Mouse (Mus musculus) bone marrow macrophage, adult 2 months (primary cell): ENCODE results near the gene Olfr765. TPM values are rescaled to one million over a fixed set of nuclear protein-coding genes. Genes with fewer than 3 reads are reported as not detected.
"Not testable (repeated sequence)": the region's sequence is repeated elsewhere in the genome, so short reads cannot be mapped to it uniquely, and the experiment has no call there.

Experiments
- H3K27ac ChIP-seq: 2 replicates; pipeline ENCODE4 v1.5.1; 2012; ENCODE audit warnings: low read depth, low read length; ENCODE audit not compliant: insufficient read depth
- H3K4me1 ChIP-seq: 2 replicates; pipeline ENCODE4 v1.6.1; 2012; ENCODE audit warnings: low read length; ENCODE audit not compliant: control insufficient read depth, insufficient read depth
- H3K4me3 ChIP-seq: 2 replicates; pipeline ENCODE4 v1.5.1; 2012; ENCODE audit warnings: mild to moderate bottlenecking, low read length, moderate library complexity; ENCODE audit not compliant: insufficient read depth
- CTCF ChIP-seq: IDR thresholded peaks from 2 replicates; pipeline ENCODE4 v1.5.1; 2012; ENCODE audit warnings: low read depth, mild to moderate bottlenecking, low read length, moderate library complexity
- POLR2A ChIP-seq: IDR thresholded peaks from 2 replicates; pipeline ENCODE4 v1.6.1; 2012; ENCODE audit warnings: mild to moderate bottlenecking, low read depth, low read length, borderline replicate concordance
- polyA plus RNA-seq: library from polyadenylated mRNA; stranded (reverse); fragments of >200 nt; gene quantifications from 2 replicates; pipeline ENCODE4 v1.2.4, GENCODE M21; 2012; ENCODE audit not compliant: missing spikeins, insufficient read depth, insufficient read length

Gene Olfr765
- polyA plus RNA-seq = not detected in 2 replicates

DNA sequence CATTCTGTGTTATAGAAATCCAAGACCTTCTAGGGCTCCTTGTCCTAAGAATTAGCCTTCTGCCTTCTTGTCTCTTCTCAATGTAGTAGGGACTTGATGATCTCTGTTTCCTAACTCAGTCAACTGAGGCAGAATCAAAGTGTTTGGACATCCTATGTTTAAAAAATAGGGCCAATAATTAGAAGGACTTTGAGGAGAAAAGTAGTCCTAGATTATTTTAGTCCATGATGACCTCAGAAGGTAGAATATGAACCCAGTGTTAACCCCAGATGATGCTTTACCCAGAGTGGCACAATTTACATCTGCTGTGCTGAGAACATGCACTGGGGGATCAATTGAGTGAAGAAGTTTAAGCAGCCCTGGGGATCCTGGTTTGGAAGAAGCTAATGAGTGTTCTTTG lies at the start of gene Olfr765:
Gene Olfr765 (minus strand): TSS at position 101 of the 400 bp plus-strand sequence.
- H3K4me1 ChIP-seq, H3K4me3 ChIP-seq, H3K27ac ChIP-seq: not testable (repeated sequence)

DNA sequence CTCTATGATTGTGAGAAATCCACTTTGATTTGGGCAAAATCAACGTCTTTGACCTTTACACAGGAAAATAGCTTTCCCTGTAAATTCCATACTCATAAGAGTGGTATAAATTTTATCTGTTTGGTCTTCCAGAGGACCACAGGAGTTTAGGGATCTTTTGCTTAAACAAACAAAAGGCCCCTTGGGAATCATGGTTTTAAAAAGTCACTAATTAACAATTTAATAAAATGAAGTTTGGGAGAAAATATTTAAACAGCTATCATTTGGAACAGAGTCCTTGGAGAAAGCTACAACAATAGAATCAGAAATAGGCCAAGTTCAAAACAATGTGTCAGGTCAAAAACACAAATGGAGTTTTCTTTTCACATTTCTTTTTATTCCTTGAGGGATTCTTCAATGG lies 49.5 kb upstream of the Olfr765 start, which contains the start of gene Olfr768:
Gene Olfr768 (minus strand): TSS at position 101 of the 400 bp plus-strand sequence.
- Histone ChIP-seq H3K4me3 (no peak within 1 kb of the TSS), H3K27ac (no peak within 1 kb of the TSS), H3K4me1 (no peaks in the 10 kb centered on the region)
- TF ChIP-seq CTCF (no peak), POLR2A (no peak)

- not testable (repeated sequence) for H3K27ac ChIP-seq, H3K4me1 ChIP-seq, H3K4me3 ChIP-seq
Observed at GRCm38 (mm10) chr10:129082810-129083209, 33.0 kb upstream of the Olfr765 start, which contains the start of gene Olfr767. Gene Olfr767 (minus strand): TSS chr10:129082910.

DNA sequence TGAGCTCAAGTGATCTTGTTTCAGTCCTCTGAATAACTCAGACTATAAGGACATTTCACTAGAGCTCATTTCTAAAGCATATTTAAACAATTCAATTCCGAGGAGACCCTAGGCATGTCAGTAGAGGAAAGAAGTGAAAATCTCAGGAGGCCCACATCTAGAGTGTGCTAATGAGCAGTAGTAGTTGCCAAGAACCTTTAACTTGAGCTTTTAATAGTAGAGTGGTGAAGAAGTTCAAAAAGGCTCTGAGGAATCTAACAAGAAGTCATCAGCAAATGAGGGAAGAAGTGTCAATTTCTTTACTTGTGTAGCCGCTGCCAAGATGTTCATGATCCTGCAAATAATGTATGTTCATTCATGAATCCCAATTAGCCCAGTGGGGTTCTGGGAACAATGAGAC lies 19.1 kb upstream of the Olfr765 start, which contains the start of gene Olfr766-ps1:
Gene Olfr766-ps1 (minus strand): TSS at position 101 of the 400 bp plus-strand sequence.
- Histone ChIP-seq H3K4me1 (no peaks in the 10 kb centered on the region), H3K4me3 (no peak within 1 kb of the TSS), H3K27ac (no peak within 1 kb of the TSS)
- TF ChIP-seq POLR2A (no peak), CTCF (no peak)

DNA sequence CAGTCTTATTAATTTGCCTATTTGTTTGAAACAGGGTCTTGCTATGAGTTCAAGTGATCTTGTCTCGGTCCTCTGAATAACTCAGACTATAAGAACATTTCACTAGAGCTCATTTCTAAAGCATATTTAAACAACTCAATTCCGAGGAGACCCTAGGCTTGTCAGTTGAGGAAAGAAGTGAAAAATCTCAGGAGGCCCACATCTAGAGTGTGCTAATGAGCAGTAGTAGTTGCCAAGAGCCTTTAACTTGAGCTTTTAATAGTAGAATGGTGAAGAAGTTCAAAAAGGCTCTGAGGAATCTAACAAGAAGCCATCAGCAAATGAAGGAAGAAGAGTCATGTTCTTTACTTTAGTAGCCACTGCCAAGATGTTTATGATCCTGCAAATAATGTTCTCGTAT lies 10.0 kb downstream of the Olfr765 start, which contains the start of gene Olfr764-ps1:
Gene Olfr764-ps1 (minus strand): TSS at position 101 of the 400 bp plus-strand sequence.
- no peak for TF ChIP-seq POLR2A
- no peak for TF ChIP-seq CTCF
- Histone ChIP-seq H3K4me3 (no peak within 1 kb of the TSS), H3K27ac (no peak within 1 kb of the TSS), H3K4me1 (no peaks in the 10 kb centered on the region)

- no peak overlapping the region for H3K27ac ChIP-seq
- TF ChIP-seq CTCF = no peak
- no peak for TF ChIP-seq POLR2A
- H3K4me3 ChIP-seq = no peak overlapping the region
- H3K4me1 ChIP-seq = no peaks in the 10 kb centered on the region
Observed at GRCm38 (mm10) chr10:129028343-129028742, 21.5 kb downstream of the Olfr765 start.

DNA sequence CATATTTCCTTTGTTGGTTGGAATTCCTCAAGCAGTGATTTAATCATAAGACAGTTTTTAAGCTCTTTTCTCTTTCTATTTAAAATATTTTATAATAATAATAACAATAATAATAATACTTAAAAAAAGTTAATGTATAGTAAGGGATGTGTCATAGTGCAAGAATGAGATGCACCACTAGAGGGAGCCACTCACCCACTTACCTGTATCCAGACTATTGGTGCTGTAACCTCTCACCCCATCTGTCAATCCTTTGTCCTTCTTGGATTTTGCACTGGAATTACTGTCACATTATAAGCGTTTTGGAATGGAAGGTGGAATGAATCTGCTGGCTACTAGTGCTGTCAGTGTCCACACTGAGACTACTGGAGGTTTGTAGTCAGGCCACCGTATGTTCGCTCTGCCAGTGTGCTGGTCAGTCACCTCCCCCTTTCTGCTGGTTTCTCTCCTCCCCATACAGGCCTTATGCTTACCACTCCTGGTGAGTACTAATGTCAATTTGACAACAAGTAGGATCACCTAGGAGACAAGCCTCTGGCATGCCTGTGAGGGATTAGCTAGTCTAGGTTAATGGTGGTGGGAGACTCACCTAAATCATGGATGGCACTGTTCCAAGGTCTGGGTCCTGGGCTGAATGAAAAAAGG lies 23.7 kb downstream of the Olfr765 start:
- no peak for TF ChIP-seq CTCF
- H3K4me3 ChIP-seq = no peak overlapping the region
- H3K4me1 ChIP-seq = no peaks in the 10 kb centered on the region
- no peak overlapping the region for H3K27ac ChIP-seq

DNA sequence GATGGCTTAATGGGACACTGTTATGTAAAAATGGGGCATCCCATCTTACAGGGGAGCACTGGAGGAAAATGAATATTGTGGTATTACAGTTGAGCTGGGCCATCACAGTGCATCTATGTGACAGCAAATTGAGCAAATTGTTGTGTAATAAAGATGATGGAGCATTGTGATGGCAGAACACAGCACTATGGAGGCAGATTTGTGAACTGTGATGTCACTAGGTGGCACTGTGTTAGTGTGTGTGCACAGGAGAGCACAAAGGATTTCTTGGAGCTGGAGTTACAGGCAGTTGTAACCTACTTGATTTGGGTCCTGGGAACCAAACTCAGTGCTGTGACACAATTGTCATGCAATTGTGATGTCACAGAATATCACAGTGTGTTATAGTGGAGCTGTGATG lies 26.5 kb downstream of the Olfr765 start:
- no peak overlapping the region for H3K27ac ChIP-seq
- no peak for TF ChIP-seq CTCF
- no peak for TF ChIP-seq POLR2A
- H3K4me1 ChIP-seq = no peaks in the 10 kb centered on the region
- no peak overlapping the region for H3K4me3 ChIP-seq

DNA sequence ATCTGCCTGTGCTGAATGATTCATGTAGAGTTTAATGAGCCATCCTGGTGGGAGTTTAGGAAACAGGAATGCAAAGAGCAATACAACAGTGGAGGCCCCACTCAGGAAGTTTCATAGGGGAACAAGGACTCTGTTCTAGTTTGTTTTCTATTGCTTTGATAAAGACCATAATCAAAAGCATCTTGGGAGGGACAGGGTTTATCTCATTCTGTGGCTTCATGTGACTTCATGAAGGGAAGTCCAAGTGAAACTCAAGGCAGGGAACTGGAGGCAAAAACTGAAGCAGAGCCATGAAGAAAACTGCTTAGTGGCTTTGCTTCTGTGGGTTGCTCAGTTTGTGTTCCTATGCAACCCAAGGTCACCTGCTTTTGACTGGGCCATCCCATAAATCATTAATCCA lies 35.3 kb downstream of the Olfr765 start:
- H3K4me3 ChIP-seq = no peak overlapping the region
- no peaks in the 10 kb centered on the region for H3K4me1 ChIP-seq
- no peak for TF ChIP-seq POLR2A
- TF ChIP-seq CTCF = no peak
- H3K27ac ChIP-seq = no peak overlapping the region

DNA sequence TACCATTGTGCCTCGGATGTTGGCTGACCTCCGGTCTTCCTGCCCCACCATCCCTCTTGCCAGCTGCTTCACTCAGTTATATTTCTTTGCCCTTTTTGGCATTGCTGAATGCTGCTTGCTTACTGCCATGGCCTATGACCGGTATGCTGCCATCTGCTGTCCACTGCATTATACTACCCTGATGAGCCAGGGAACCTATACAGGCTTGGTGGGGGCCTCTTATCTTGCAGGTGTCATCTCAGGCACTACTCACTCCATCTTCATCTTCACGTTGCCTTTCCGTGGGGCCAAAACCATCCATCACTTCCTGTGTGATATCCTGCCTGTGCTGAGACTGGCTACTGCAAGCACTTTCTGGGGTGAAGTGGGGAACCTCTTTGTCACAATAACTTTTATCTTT lies 38.3 kb downstream of the Olfr765 start:
- not testable (repeated sequence) for H3K27ac ChIP-seq, H3K4me3 ChIP-seq, H3K4me1 ChIP-seq

DNA sequence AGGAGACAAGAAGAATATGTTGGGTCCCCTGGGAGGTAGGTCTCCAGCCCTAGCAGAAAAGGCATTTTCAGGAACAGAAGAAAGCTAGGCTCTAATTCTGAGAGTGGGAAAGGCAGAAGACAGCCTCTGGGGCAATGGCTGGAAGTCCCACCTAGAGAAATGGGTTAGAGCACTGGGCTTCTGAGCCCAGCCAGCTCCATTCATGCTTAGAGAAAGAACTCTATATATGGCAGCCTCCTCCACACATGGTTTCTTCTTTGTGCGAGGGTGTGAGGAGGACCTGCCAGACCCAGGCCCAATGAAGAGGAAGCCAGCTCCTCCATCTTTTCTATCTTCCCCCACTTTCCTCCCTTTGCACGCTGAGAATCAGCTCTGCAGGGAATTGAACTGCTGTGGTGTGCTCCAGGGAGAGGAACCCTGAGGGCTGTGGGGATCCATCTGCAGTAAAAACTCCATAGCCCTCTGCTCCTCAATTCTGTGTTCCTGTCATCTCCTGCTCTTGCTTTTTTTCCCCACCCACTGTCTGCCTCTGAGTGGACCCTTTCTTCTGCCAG lies 39.4 kb downstream of the Olfr765 start, which contains the start of gene Olfr763:
Gene Olfr763 (plus strand): TSS at position 504 of the 554 bp plus-strand sequence.
- H3K4me1 ChIP-seq = no peaks in the 10 kb centered on the region
- no peak for TF ChIP-seq POLR2A
- TF ChIP-seq CTCF = no peak
- H3K4me3 ChIP-seq = no peak within 1 kb of the TSS

More for the DNA sequence above, 39.4 kb downstream of the Olfr765 start, which contains the start of gene Olfr763:
- H3K27ac ChIP-seq = no peak within 1 kb of the TSS
